Mouse (Mus musculus): ENCODE measurements around the gene Gast. TPM values are rescaled to one million over a fixed set of nuclear protein-coding genes. Genes with fewer than 3 reads are reported as not detected.
"Not testable (repeated sequence)": the region's sequence is repeated elsewhere in the genome, so short reads cannot be mapped to it uniquely, and the experiment has no call there.

Gast gene
- polyA plus RNA-seq, 1 experiment: not detected

DNA sequence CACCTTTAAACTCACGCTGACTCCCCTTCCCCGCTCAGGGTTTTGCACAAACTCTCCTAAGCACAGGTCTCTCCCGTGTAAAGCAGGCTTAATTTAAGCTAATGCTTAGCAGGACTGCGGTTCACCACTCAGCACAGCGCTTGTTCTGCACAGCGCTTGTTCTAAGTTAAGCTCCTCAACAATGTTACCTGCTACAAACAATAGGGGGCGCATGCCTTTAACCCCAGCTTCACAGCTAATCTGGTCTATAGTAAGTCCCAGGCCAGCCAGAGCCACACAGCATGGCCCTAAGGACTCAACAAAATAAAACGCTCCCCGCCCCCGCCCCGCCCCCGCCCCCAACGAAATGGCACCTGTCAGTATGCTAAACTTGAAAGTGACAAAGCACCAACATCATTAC lies 26.9 kb downstream of the Gast start:
- not testable (repeated sequence) for DNase-seq (ENCODE audit: low read depth)

GRCm38 (mm10) chr11:100362209-100362978 lies 28.2 kb downstream of the Gast start:
- DNase-seq (ENCODE audit: low read depth): no peak

GRCm38 (mm10) chr11:100362979-100363562 lies 28.9 kb downstream of the Gast start:
- DNase-seq (ENCODE audit: low read depth): no peak

DNA sequence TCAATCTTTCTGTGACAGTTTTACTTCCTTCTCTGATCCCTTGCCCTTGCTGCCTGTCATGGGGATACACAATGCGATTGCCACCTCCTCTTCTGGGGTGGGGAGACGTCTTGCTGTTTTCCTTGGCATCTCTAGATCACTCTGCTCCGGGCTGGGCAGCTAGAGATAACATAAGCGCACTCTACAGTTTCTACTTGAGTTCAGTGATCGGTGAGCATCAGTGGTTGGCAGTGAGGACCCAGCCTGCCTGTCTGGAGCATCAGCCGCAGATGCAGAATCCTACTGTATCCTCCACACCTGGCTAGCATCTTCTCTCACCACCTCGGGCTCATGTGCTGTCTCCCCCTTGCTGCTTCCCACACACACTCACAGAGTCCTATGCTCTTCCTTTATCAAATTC lies 34.9 kb downstream of the Gast start:
- no peak for DNase-seq (ENCODE audit: low read depth)

- DNase-seq (ENCODE audit: low read depth): no peak
These were observed 35.6 kb downstream of the Gast start for GRCm38 (mm10) chr11:100369822-100370221.

DNA sequence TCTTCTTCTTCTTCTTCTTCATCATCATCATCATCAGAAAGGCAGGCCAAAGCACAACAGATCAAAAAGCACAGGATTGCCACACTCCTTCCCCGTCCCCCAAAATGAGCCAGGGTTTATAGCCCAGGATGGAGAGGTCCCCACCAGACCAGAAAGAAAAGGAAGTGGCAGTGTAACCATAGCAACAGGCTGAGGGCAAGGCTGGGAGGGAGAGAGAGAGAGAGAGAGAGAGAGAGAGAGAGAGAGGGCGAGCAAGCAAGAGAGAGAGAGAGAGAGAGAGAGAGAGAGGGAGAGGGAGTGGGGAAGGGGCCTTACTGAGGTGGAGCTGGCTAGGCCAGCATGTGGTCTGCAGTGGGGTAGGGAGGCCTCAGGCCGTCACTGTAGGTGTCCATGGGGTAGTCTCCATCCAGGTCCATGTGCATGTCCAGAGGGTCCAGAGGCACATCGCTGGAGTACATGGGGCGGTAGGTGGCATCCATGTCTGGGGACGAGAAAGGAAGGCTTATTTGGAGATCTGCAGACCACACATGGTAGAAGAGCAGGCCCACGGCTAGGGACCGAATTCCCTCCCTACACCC lies 37.9 kb downstream of the Gast start:
- no peak for DNase-seq (ENCODE audit: low read depth)

GRCm38 (mm10) chr11:100375127-100375526 lies 40.9 kb downstream of the Gast start:
- DNase-seq (ENCODE audit: low read depth): no peak

DNA sequence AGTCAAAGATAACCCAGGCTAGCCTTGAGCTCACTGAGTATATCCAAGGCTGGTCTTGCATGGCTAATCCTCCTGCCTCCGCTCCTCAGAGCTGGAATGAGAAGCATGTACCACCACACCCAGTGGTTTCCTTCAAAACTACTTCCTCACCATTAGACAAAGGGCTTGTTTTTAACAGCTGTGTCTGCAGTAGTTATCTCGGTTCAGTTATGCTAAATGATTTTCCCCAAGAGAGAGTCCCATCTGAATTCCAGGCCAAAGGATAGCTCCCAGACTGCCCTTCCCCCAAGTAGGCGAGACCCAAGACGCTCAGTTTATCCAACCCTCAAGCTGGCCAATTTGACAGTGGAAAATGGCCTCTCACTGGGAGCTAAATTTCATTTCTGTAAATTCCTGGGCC lies 41.8 kb downstream of the Gast start:
- no peak for DNase-seq (ENCODE audit: low read depth)

GRCm38 (mm10) chr11:100376746-100377389 lies 42.7 kb downstream of the Gast start:
- DNase-seq (ENCODE audit: low read depth): no peak

DNA sequence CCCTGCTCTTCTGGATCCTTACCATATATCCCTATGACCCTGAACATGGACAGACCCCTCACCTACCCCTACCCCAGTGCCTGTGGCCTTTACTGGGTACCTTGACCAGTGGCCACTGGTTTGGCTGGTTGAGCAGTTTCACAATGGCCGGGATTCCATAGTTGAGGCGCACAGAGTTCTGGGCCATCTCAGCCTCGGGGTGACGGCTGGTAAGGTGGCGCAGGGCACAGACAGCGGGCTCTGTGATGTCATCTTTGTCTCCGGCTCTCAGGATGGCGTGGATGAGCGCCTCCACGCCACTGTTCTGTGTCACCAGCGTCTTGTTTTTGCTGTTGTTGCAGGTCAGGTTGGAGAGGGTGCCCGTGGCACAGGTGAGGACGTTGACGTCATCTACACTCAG lies 43.8 kb downstream of the Gast start:
- no peak for DNase-seq (ENCODE audit: low read depth)

- no peak for DNase-seq (ENCODE audit: low read depth)
These were observed 44.2 kb downstream of the Gast start for GRCm38 (mm10) chr11:100378446-100378845.

- no peak for DNase-seq (ENCODE audit: low read depth)
These were observed 45.1 kb downstream of the Gast start for GRCm38 (mm10) chr11:100379311-100379710.

- DNase-seq (ENCODE audit: low read depth): no peak
These were observed 48.5 kb downstream of the Gast start for GRCm38 (mm10) chr11:100382682-100383081.

DNA sequence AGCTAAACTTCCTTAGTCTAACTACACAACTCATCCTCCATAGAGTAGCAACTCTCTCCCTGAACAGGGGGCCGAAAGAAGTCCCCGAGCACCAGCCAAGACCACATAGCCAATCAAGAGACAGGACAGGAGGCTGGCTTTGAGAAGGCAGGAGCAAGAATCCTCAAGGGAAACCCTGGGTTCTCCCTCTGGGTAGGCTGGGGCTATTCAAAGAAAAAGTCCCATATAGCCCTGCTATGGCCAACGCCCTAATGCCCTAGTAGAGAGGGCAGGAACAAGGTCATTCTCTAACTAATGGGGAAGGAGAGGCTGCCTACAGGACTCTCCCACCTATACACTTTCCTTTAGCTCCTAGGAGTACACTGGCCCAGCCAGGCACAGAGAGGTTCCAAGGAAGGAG lies 50.8 kb downstream of the Gast start:
- DNase-seq (ENCODE audit: low read depth): no peak

GRCm38 (mm10) chr11:100386586-100386985 lies 52.4 kb downstream of the Gast start:
- no peak for DNase-seq (ENCODE audit: low read depth)

Other genes starting within 250 kb of the Gast start
- gene Krt32, start 246.2 kb upstream of the Gast start, polyA plus RNA-seq (2012; rRNA removed): 0.71 and 3.7 TPM in 2 replicates
- gene Krt35, start 238.2 kb upstream of the Gast start, polyA plus RNA-seq (2012; rRNA removed): 0.13 and 0.35 TPM in 2 replicates
- 0.63 and 1.0 TPM in 2 replicates for gene Krt36, start 228.8 kb upstream of the Gast start, polyA plus RNA-seq (2012; rRNA removed)
- gene Krt13, start 212.8 kb upstream of the Gast start, polyA plus RNA-seq (2012; rRNA removed): not detected in 2 replicates
- gene Krt15, start 198.5 kb upstream of the Gast start, polyA plus RNA-seq (2012; rRNA removed): 22.6 and 22.7 TPM in 2 replicates
- gene Krt19, start 185.7 kb upstream of the Gast start, polyA plus RNA-seq (2012; rRNA removed): 181 and 213 TPM in 2 replicates
- gene Krt9, start 141.2 kb upstream of the Gast start, polyA plus RNA-seq (2012; rRNA removed): 0.04 TPM in 1 of 2 replicates, not detected in the other
- gene Krt14, start 126.9 kb upstream of the Gast start, polyA plus RNA-seq (2012; rRNA removed): 40.0 and 42.3 TPM in 2 replicates
- not detected in 2 replicates for gene Krt16, start 85.5 kb upstream of the Gast start, polyA plus RNA-seq (2012; rRNA removed)
- gene Krt17, start 73.4 kb upstream of the Gast start, polyA plus RNA-seq (2012; rRNA removed): 2.4 and 2.9 TPM in 2 replicates
- gene Krt42, start 64.5 kb upstream of the Gast start, polyA plus RNA-seq (2012; rRNA removed): not detected in 2 replicates
- gene Eif1, start 14.5 kb upstream of the Gast start, polyA plus RNA-seq (2012; rRNA removed): 113 and 130 TPM in 2 replicates
- gene Hap1, start 21.7 kb downstream of the Gast start, polyA plus RNA-seq (2012; rRNA removed): 27.5 and 36.4 TPM in 2 replicates
- 213 and 239 TPM in 2 replicates for gene Jup, start 63.4 kb downstream of the Gast start, polyA plus RNA-seq (2012; rRNA removed)
- 35.4 and 45.1 TPM in 2 replicates for gene P3h4, start 80.4 kb downstream of the Gast start, polyA plus RNA-seq (2012; rRNA removed)
- gene Fkbp10, start 81.3 kb downstream of the Gast start, polyA plus RNA-seq (2012; rRNA removed): 33.1 and 34.4 TPM in 2 replicates
- 31.1 and 45.5 TPM in 2 replicates for gene Nt5c3b, start 107.4 kb downstream of the Gast start, polyA plus RNA-seq (2012; rRNA removed)
- 2.8 and 3.0 TPM in 2 replicates for gene Klhl10, start 107.5 kb downstream of the Gast start, polyA plus RNA-seq (2012; rRNA removed)
- gene Klhl11, start 138.3 kb downstream of the Gast start, polyA plus RNA-seq (2012; rRNA removed): 5.8 and 8.7 TPM in 2 replicates
- 586 and 685 TPM in 2 replicates for gene Acly, start 193.6 kb downstream of the Gast start, polyA plus RNA-seq (2012; rRNA removed)
- 1.7 and 2.5 TPM in 2 replicates for gene Ttc25, start 211.2 kb downstream of the Gast start, polyA plus RNA-seq (2012; rRNA removed)
- gene Cnp, start 240.5 kb downstream of the Gast start, polyA plus RNA-seq (2012; rRNA removed): 25.2 and 26.1 TPM in 2 replicates